Mouse (Mus musculus) midbrain, embryonic 15.5 days (tissue): Measurements from ENCODE around the gene Magi2. TPM values are rescaled to one million over a fixed set of nuclear protein-coding genes. Genes with fewer than 3 reads are reported as not detected.

Source experiments
- ATAC-seq: fragments of 200-750 bp; cut with Nextera tagmentation; replicated peaks from 2 replicates; pipeline ENCODE4 v1.8.0; 2017; ENCODE audit warnings: moderate TSS enrichment
- H3K27ac ChIP-seq: fragments of 300-500 bp; sonication (generic); 2 replicates; pipeline ENCODE4 v1.5.1; 2015; ENCODE audit warnings: mild to moderate bottlenecking, inconsistent platforms
- H3K27me3 ChIP-seq: fragments of 300-500 bp; sonication (generic); replicated peaks from 2 replicates; pipeline ENCODE4 v1.6.1; 2015; ENCODE audit warnings: inconsistent platforms
- H3K36me3 ChIP-seq: fragments of 300-500 bp; sonication (generic); replicated peaks from 2 replicates; pipeline ENCODE4 v1.6.1; 2015; ENCODE audit warnings: inconsistent platforms
- H3K4me1 ChIP-seq: fragments of 300-500 bp; sonication (generic); 2 replicates; pipeline ENCODE4 v1.6.1; 2015; ENCODE audit warnings: inconsistent platforms
- H3K4me2 ChIP-seq: fragments of 300-500 bp; sonication (generic); 2 replicates; pipeline ENCODE4 v1.6.1; 2015; ENCODE audit warnings: inconsistent platforms, mild to moderate bottlenecking, moderate library complexity
- H3K4me3 ChIP-seq: fragments of 300-500 bp; sonication (generic); 2 replicates; pipeline ENCODE4 v1.5.1; 2015; ENCODE audit warnings: mild to moderate bottlenecking, inconsistent platforms
- H3K9ac ChIP-seq: fragments of 300-500 bp; sonication (generic); 2 replicates; pipeline ENCODE4 v1.6.1; 2015; ENCODE audit warnings: mild to moderate bottlenecking, inconsistent platforms
- H3K9me3 ChIP-seq: fragments of 300-500 bp; sonication (generic); 2 replicates; pipeline ENCODE4 v1.6.1; 2016; ENCODE audit warnings: inconsistent platforms
- WGBS: fragments of 180-500 bp; shearing (Covaris S2); methylation state at CpG from one replicate; pipeline ENCODE4 v1.1.7; 2015; ENCODE audit warnings: mixed read lengths; 5-methylcytosine and 5-hydroxymethylcytosine counted together
- polyA plus RNA-seq: library from polyadenylated mRNA; unstranded; fragments of >200 nt; fragmentation: Nextera tagmentation; extraction: Ambion mirVana; gene quantifications from 2 replicates; pipeline ENCODE4 v1.2.1, GENCODE M21; 2015

Magi2 gene
- polyA plus RNA-seq, 1 experiment from 2014 or later = 35.9 TPM

DNA sequence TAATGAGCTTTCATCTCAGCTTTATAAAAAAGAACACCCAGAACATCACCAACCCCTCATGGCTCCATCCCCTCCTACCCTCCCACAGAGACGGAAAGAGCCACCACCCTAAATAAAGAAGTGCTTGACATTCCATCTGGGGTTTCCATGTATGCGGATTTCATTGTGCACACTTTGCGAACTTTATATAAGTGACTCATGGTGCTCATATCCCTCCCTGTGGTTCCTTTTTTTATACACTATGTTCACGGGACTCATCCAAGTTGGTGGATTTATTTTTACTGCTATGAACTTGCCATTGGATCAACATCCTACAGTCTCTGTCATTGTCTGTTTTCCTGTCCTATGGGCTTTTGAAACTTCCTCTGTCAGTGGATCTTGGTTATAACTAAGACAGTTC lies 1388.1 kb downstream of the Magi2 start:
- 83% methylated on average over 4 of the region's 4 CpGs for WGBS
- Histone ChIP-seq H3K4me3 (no peak overlapping the region), H3K4me2 (no peak overlapping the region), H3K36me3 (peaks cover 11% of the 10 kb centered on the region; the same call in 1 of the 2 replicates), H3K27ac (no peak overlapping the region), H3K9me3 (no peaks in the 10 kb centered on the region), H3K4me1 (no peaks in the 10 kb centered on the region), H3K9ac (no peak overlapping the region), H3K27me3 (no peaks in the 10 kb centered on the region)
- ATAC-seq = no peak

- no peak overlapping the region for H3K9ac ChIP-seq
- no peaks in the 10 kb centered on the region for H3K36me3 ChIP-seq
- H3K27me3 ChIP-seq = no peaks in the 10 kb centered on the region
- H3K9me3 ChIP-seq = no peaks in the 10 kb centered on the region
- peaks cover 10% of the 10 kb centered on the region for H3K4me1 ChIP-seq
- H3K27ac ChIP-seq = no peak overlapping the region
- no peak overlapping the region for H3K4me2 ChIP-seq
- 78% methylated on average over 7 of the region's 7 CpGs for WGBS
- H3K4me3 ChIP-seq = no peak overlapping the region
- no peak for ATAC-seq
Measured at GRCm38 (mm10) chr5:20620596-20621511, 1394.0 kb downstream of the Magi2 start.

DNA sequence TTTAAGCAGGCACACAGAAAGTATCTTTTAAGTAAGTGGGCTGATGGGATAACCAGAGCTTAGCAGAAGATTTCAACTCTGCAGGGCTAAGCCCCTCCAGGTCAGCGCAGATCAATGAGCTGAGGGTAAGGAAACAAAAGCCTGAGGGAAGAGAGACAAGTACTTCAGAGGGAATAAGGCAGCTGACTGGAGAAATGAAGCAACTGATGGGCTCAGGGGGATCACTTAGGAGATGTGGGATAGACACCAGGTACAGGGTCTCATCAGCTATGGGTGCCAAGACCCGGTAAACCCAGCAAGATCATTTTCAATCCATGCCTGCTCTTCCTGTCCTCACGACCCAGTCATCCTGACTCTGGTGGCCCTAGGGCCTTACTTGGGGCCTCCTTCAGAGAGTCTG lies 1395.6 kb downstream of the Magi2 start:
- Histone ChIP-seq H3K9me3 (no peaks in the 10 kb centered on the region), H3K4me1 (peaks cover 10% of the 10 kb centered on the region), H3K36me3 (no peaks in the 10 kb centered on the region), H3K27me3 (no peaks in the 10 kb centered on the region), H3K4me2 (no peak overlapping the region), H3K9ac (no peak overlapping the region), H3K27ac (peak overlapping the region; percentile 60), H3K4me3 (no peak overlapping the region)
- WGBS = 28% methylated on average over 3 of the region's 3 CpGs
- no peak; the same call in 1 of the 2 replicates for ATAC-seq

- Histone ChIP-seq H3K27ac (peak overlapping the region; percentile 60), H3K4me2 (no peak overlapping the region), H3K36me3 (no peaks in the 10 kb centered on the region), H3K9ac (no peak overlapping the region), H3K9me3 (no peaks in the 10 kb centered on the region), H3K27me3 (no peaks in the 10 kb centered on the region), H3K4me3 (no peak overlapping the region), H3K4me1 (peaks cover 10% of the 10 kb centered on the region)
- WGBS = 38% methylated on average over 10 of the region's 10 CpGs
- ATAC-seq = peak; percentile 85
Measured at GRCm38 (mm10) chr5:20622837-20623573, 1396.2 kb downstream of the Magi2 start.

DNA sequence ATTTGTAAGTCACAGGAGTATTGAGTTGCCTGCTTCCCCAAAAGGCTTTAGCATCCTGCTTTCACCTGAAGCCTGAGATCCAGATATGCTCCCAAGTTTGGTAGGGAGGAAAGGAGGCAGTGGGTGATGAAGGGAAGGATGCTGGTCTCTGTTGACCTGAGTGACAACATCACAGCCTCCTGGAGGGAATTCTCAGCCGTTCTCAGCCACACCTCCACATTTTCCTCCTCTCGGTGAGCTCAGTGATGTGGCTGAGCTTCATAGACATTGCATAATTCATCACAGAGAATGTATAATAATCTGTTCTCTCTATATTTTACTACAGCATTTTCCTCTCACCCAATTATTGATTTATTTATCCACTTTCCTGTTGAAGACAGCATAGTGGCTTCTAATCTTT lies 1398.3 kb downstream of the Magi2 start:
- WGBS = 59% methylated on average over 2 of the region's 2 CpGs

DNA sequence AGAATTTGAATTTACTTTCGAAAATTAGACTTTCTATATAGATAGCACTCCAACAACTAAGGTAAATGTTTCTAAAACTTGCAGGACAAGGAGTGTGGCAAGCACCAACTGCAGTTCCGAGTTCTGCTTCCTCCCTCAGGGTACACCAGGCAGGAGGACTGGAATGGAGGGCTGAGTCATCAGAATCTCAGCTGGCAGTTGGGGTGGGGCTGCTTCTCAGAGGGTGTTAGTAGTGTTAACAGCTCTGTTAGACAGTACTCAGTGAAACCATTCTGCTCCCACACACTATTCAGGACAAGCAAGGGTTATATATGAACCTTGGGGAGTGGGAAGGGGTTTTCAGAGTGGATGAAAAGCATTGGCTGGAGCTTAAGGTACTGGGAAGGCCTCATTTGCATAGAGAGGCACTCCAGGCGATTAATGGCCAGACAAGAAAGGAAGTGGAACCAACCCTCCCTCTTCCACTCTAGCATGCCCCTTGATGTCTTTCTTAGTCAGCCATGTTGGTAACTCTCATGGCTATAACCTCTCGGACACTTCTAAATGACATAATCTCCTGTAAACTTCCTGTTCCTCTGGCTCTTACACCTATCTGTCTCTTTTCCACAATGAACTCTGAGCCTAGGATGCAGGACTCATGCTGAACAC lies 1402.2 kb downstream of the Magi2 start:
- H3K27ac ChIP-seq = no peak overlapping the region
- WGBS = 63% methylated on average over 4 of the region's 4 CpGs
- H3K4me1 ChIP-seq = 0 out of 2 replicates have a peak, but pooled peaks cover 2% of the 10 kb centered on the region
- H3K9me3 ChIP-seq = no peaks in the 10 kb centered on the region
- no peak for ATAC-seq
- H3K9ac ChIP-seq = no peak overlapping the region
- no peaks in the 10 kb centered on the region for H3K36me3 ChIP-seq
- H3K4me2 ChIP-seq = no peak overlapping the region
- no peaks in the 10 kb centered on the region for H3K27me3 ChIP-seq
- no peak overlapping the region for H3K4me3 ChIP-seq

More for the DNA sequence above, 1398.3 kb downstream of the Magi2 start:
- H3K36me3 ChIP-seq = no peaks in the 10 kb centered on the region
- no peak overlapping the region for H3K4me3 ChIP-seq
- ATAC-seq = no peak
- H3K4me1 ChIP-seq = peaks cover 10% of the 10 kb centered on the region
- no peaks in the 10 kb centered on the region for H3K9me3 ChIP-seq
- no peak overlapping the region for H3K9ac ChIP-seq
- no peaks in the 10 kb centered on the region for H3K27me3 ChIP-seq
- no peak overlapping the region for H3K4me2 ChIP-seq
- no peak overlapping the region for H3K27ac ChIP-seq

- Histone ChIP-seq H3K4me1 (peaks cover 11% of the 10 kb centered on the region; the same call in 1 of the 2 replicates), H3K27ac (0 out of 2 replicates have a peak overlapping the region, but pooled peaks have one; percentile 11), H3K4me3 (no peak overlapping the region), H3K4me2 (no peak overlapping the region), H3K9me3 (no peaks in the 10 kb centered on the region), H3K9ac (no peak overlapping the region), H3K36me3 (no peaks in the 10 kb centered on the region), H3K27me3 (no peaks in the 10 kb centered on the region)
- ATAC-seq = no peak
- 67% methylated on average over 14 of the region's 14 CpGs for WGBS
Measured at GRCm38 (mm10) chr5:20634046-20634769, 1407.4 kb downstream of the Magi2 start.

DNA sequence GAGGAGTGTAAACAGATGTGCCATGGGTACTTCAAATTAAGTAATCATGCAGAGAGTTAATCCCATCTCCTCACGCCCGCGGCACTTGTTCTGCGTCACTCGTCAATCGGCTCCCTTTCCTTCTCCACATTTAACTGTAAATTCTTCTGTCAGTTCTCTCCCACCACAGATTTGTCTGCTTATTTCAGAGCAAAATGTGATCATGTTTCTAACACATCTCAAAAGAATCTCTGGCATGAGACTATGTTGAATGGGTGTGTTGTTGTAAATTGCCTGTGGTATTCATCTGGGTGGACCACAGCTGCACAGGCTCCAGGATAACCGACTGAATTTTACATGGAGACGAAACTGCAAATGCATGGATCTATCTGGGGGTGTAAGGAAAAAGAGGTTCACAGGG lies 1408.0 kb downstream of the Magi2 start:
- no peaks in the 10 kb centered on the region for H3K9me3 ChIP-seq
- WGBS = 46% methylated on average over 8 of the region's 8 CpGs
- H3K36me3 ChIP-seq = no peaks in the 10 kb centered on the region
- H3K9ac ChIP-seq = no peak overlapping the region
- H3K4me2 ChIP-seq = no peak overlapping the region
- H3K4me3 ChIP-seq = no peak overlapping the region
- H3K27ac ChIP-seq = 0 out of 2 replicates have a peak overlapping the region, but pooled peaks have one; percentile 48
- ATAC-seq = no peak
- no peaks in the 10 kb centered on the region for H3K27me3 ChIP-seq
- H3K4me1 ChIP-seq = peaks cover 11% of the 10 kb centered on the region; the same call in 1 of the 2 replicates

- H3K27me3 ChIP-seq = no peaks in the 10 kb centered on the region
- H3K9ac ChIP-seq = no peak overlapping the region
- no peak overlapping the region for H3K4me2 ChIP-seq
- 72% methylated on average over 5 of the region's 5 CpGs for WGBS
- H3K4me3 ChIP-seq = no peak overlapping the region
- no peak overlapping the region for H3K27ac ChIP-seq
- ATAC-seq = peak; percentile 60
- H3K4me1 ChIP-seq = peaks cover 14% of the 10 kb centered on the region; the same call in 1 of the 2 replicates
- no peaks in the 10 kb centered on the region for H3K9me3 ChIP-seq
- H3K36me3 ChIP-seq = no peaks in the 10 kb centered on the region
Measured at GRCm38 (mm10) chr5:20637300-20637989, 1410.6 kb downstream of the Magi2 start.

DNA sequence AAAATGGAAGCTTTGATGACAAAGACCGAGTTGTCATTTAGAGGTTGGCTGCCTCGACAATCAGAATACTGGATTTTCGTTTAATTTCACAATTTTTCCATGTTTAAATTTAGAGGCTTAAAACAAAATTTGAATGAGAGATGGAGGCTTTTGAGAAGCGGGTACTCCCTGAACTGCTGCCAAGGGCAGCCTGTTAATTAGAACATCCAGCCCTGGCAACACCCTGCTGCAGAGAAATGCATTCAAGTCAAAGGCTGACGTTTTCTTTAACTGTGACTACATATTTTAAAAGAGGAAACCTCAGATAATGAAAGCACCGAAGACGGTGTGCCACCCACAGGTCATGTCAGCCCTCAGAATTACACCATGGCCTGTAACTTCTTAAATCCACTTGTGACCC lies 1415.4 kb downstream of the Magi2 start:
- Histone ChIP-seq H3K27me3 (no peaks in the 10 kb centered on the region), H3K9ac (no peak overlapping the region), H3K4me3 (no peak overlapping the region), H3K4me1 (0 out of 2 replicates have a peak, but pooled peaks cover 3% of the 10 kb centered on the region), H3K4me2 (no peak overlapping the region), H3K27ac (no peak overlapping the region), H3K36me3 (no peaks in the 10 kb centered on the region), H3K9me3 (no peaks in the 10 kb centered on the region)
- no peak for ATAC-seq
- 57% methylated on average over 7 of the region's 7 CpGs for WGBS

DNA sequence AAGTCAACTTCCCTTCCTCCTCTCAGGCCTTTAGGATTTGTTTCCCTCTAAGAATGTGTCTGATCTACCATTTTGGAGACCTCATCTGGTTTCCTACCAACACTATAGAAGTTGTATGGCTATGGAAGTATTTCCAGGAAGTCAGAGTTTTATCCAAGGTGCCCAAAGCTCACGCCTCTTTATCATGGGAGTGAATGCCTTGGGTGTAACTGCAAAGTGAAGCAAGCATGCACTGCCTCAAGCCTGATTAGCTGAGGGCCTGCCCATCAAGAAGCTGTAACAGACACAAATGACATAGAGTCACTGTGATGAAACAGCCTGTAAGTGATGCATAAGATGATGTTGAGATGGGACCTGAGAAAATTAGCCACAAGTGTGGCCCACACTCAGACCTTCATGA lies 1416.9 kb downstream of the Magi2 start:
- ATAC-seq = no peak
- Histone ChIP-seq H3K4me3 (no peak overlapping the region), H3K27ac (no peak overlapping the region), H3K9ac (no peak overlapping the region), H3K4me1 (0 out of 2 replicates have a peak, but pooled peaks cover 3% of the 10 kb centered on the region), H3K36me3 (no peaks in the 10 kb centered on the region), H3K9me3 (no peaks in the 10 kb centered on the region), H3K27me3 (no peaks in the 10 kb centered on the region), H3K4me2 (no peak overlapping the region)
- WGBS = 92% methylated on average over 1 of the region's 1 CpGs
